Mouse (Mus musculus): ENCODE data around the gene Eral1. TPM values are rescaled to one million over a fixed set of nuclear protein-coding genes. Genes with fewer than 3 reads are reported as not detected.

Eral1 gene
- polyA plus RNA-seq (2015; fragmentation: Nextera tagmentation; extraction: Ambion mirVana), result 35.0 and 35.1 TPM in 2 replicates

GRCm38 (mm10) chr11:78079961-78080921, at the start of gene Eral1:
Gene Eral1, minus strand, starts transcription at chr11:78080383.
- Histone ChIP-seq H3K4me2 (ENCODE audit: low read depth, low read length) (peak within 1 kb of the TSS; percentile 75), H3K4me3 (ENCODE audit: low read length) (peak within 1 kb of the TSS; percentile 90), H3K9ac (ENCODE audit: low read length) (peak within 1 kb of the TSS; percentile 85), H3K36me3 (ENCODE audit: control insufficient read depth, insufficient read depth, low read length) (peaks cover 5% of the 10 kb centered on the region; the same call in 1 of the 2 replicates), H3K9me3 (ENCODE audit: control insufficient read depth, low read length) (no peaks in the 10 kb centered on the region), H3K27me3 (ENCODE audit: control insufficient read depth, insufficient read depth, low read depth, low read length) (no peaks in the 10 kb centered on the region), H3K27ac (ENCODE audit: low read length) (peak within 1 kb of the TSS; percentile 51), H3K4me1 (replicated peaks; ENCODE audit: control insufficient read depth, insufficient read depth, low read length) (peaks cover 13% of the 10 kb centered on the region)
- ATAC-seq (ENCODE audit: low read depth), result peak; percentile 97
- under 1% methylated on average over 42 of the region's 42 CpGs for WGBS

DNA sequence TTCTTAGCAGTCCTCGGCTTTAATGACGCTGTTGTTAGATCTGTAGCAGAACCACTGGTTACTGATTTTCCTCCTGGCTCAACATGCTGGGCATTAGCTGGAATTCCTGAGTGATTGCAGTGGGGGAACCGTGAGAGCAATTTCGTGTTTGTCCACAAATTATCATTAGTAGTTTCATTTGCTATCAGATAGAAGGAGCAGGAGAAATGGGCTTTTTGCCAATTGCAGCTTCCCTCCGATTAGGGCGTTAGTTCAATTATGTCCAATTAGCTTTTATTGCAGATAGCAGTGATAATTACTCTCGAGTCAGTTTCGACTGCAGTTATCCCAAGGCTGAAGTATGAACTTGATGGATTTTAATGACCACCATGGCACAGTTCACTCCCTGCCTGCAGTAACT, 49.3 kb upstream of the Eral1 start:
- Histone ChIP-seq H3K4me1 (replicated peaks; ENCODE audit: control insufficient read depth, insufficient read depth, low read length) (peaks cover 5% of the 10 kb centered on the region; the same call in 1 of the 2 replicates), H3K36me3 (ENCODE audit: control insufficient read depth, insufficient read depth, low read length) (no peaks in the 10 kb centered on the region), H3K4me2 (ENCODE audit: low read depth, low read length) (no peak overlapping the region), H3K27ac (ENCODE audit: low read length) (no peak overlapping the region), H3K4me3 (ENCODE audit: low read length) (no peak overlapping the region), H3K9me3 (ENCODE audit: control insufficient read depth, low read length) (no peaks in the 10 kb centered on the region), H3K9ac (ENCODE audit: low read length) (no peak overlapping the region), H3K27me3 (ENCODE audit: control insufficient read depth, insufficient read depth, low read depth, low read length) (no peaks in the 10 kb centered on the region)
- WGBS, result 76% methylated on average over 8 of the region's 8 CpGs
- ATAC-seq (ENCODE audit: low read depth), result no peak

DNA sequence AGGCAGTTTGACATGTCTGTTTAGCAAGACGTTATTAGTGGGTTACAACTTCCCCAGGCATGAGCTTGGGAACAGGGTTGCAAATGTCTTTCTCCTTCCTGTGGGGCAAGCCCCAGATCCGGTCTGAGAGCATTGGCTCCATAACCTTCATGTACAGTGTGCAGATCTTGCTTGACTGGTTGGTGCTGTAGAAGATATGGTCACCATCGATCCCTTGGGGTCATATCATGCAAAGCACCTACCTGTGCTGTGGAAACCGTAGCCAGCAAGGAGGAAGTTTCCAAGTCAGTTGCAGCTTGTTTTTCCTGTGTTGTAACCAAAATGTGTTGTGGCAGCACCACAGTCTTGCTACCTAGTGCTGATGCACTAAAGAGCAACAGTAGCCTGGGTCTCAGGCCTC, 46.6 kb upstream of the Eral1 start:
- Histone ChIP-seq H3K27ac (ENCODE audit: low read length) (no peak overlapping the region), H3K27me3 (ENCODE audit: control insufficient read depth, insufficient read depth, low read depth, low read length) (no peaks in the 10 kb centered on the region), H3K36me3 (ENCODE audit: control insufficient read depth, insufficient read depth, low read length) (no peaks in the 10 kb centered on the region), H3K9me3 (ENCODE audit: control insufficient read depth, low read length) (no peaks in the 10 kb centered on the region), H3K9ac (ENCODE audit: low read length) (no peak overlapping the region), H3K4me2 (ENCODE audit: low read depth, low read length) (no peak overlapping the region), H3K4me3 (ENCODE audit: low read length) (no peak overlapping the region), H3K4me1 (replicated peaks; ENCODE audit: control insufficient read depth, insufficient read depth, low read length) (no peaks in the 10 kb centered on the region)
- WGBS, result 68% methylated on average over 4 of the region's 4 CpGs
- ATAC-seq (ENCODE audit: low read depth), result no peak

DNA sequence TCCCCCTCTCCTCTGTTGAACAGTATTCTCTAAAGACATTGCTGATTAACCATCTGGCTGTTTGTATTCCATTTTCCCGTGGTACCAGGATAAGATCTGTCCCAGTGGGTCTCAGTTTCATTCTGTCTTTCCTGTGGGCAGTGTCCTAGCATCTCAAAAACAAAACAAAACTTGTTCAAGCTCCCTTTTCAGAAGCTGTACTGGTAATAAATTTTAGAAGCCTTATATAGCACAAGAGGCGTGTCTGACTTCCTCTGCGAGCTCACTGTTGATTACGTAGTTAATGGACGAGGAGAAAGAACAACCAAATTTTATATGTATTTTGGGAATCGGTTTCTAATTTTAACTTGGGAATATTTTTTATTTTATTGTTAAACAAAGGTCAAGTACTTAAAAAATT, 45.5 kb upstream of the Eral1 start:
- H3K4me3 ChIP-seq (ENCODE audit: low read length), result no peak overlapping the region
- no peak overlapping the region for H3K4me2 ChIP-seq (ENCODE audit: low read depth, low read length)
- no peaks in the 10 kb centered on the region for H3K9me3 ChIP-seq (ENCODE audit: control insufficient read depth, low read length)
- H3K4me1 ChIP-seq (replicated peaks; ENCODE audit: control insufficient read depth, insufficient read depth, low read length), result peaks cover 5% of the 10 kb centered on the region
- no peak overlapping the region for H3K9ac ChIP-seq (ENCODE audit: low read length)
- 64% methylated on average over 6 of the region's 6 CpGs for WGBS
- no peaks in the 10 kb centered on the region for H3K27me3 ChIP-seq (ENCODE audit: control insufficient read depth, insufficient read depth, low read depth, low read length)
- no peaks in the 10 kb centered on the region for H3K36me3 ChIP-seq (ENCODE audit: control insufficient read depth, insufficient read depth, low read length)
- no peak overlapping the region for H3K27ac ChIP-seq (ENCODE audit: low read length)
- ATAC-seq (ENCODE audit: low read depth), result no peak

DNA sequence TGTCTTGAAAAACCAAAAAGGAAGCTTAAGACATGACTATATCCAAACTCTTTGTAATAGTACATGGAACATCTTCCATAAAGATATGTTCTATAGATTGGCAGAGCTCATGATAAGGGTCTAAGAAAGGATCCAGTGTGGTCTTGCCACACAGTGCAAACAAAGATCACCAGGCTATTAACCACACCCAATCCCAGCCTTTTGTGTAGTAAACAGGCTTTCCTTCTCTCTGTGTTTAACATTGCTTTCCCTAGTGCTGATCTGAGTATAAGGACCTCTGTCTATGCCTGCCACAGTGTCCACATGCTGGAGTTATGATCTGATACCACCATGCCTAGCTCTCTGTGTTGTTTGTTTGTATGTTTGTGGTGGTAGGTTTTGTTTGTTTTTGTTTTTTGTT, 43.6 kb upstream of the Eral1 start:
- peaks cover 10% of the 10 kb centered on the region for H3K4me1 ChIP-seq (replicated peaks; ENCODE audit: control insufficient read depth, insufficient read depth, low read length)
- no peaks in the 10 kb centered on the region for H3K36me3 ChIP-seq (ENCODE audit: control insufficient read depth, insufficient read depth, low read length)
- no peak overlapping the region for H3K4me3 ChIP-seq (ENCODE audit: low read length)
- H3K9ac ChIP-seq (ENCODE audit: low read length), result no peak overlapping the region
- H3K4me2 ChIP-seq (ENCODE audit: low read depth, low read length), result no peak overlapping the region
- no peak overlapping the region for H3K27ac ChIP-seq (ENCODE audit: low read length)
- no peak for ATAC-seq (ENCODE audit: low read depth)
- H3K27me3 ChIP-seq (ENCODE audit: control insufficient read depth, insufficient read depth, low read depth, low read length), result no peaks in the 10 kb centered on the region
- no peaks in the 10 kb centered on the region for H3K9me3 ChIP-seq (ENCODE audit: control insufficient read depth, low read length)

- Histone ChIP-seq H3K4me2 (ENCODE audit: low read depth, low read length) (no peak overlapping the region), H3K4me3 (ENCODE audit: low read length) (no peak overlapping the region), H3K9ac (ENCODE audit: low read length) (no peak overlapping the region), H3K36me3 (ENCODE audit: control insufficient read depth, insufficient read depth, low read length) (no peaks in the 10 kb centered on the region), H3K27me3 (ENCODE audit: control insufficient read depth, insufficient read depth, low read depth, low read length) (no peaks in the 10 kb centered on the region), H3K27ac (ENCODE audit: low read length) (no peak overlapping the region), H3K9me3 (ENCODE audit: control insufficient read depth, low read length) (no peaks in the 10 kb centered on the region), H3K4me1 (replicated peaks; ENCODE audit: control insufficient read depth, insufficient read depth, low read length) (peaks cover 10% of the 10 kb centered on the region)
- 77% methylated on average over 4 of the region's 4 CpGs for WGBS
- ATAC-seq (ENCODE audit: low read depth), result no peak
Measured at GRCm38 (mm10) chr11:78122815-78123214, 42.6 kb upstream of the Eral1 start.

GRCm38 (mm10) chr11:78121176-78121575, 41.0 kb upstream of the Eral1 start:
- no peak overlapping the region for H3K9ac ChIP-seq (ENCODE audit: low read length)
- H3K9me3 ChIP-seq (ENCODE audit: control insufficient read depth, low read length), result no peaks in the 10 kb centered on the region
- H3K4me3 ChIP-seq (ENCODE audit: low read length), result no peak overlapping the region
- peak; percentile 34; the same call in 1 of the 2 replicates for ATAC-seq (ENCODE audit: low read depth)
- peaks cover 11% of the 10 kb centered on the region for H3K4me1 ChIP-seq (replicated peaks; ENCODE audit: control insufficient read depth, insufficient read depth, low read length)
- no peak overlapping the region for H3K4me2 ChIP-seq (ENCODE audit: low read depth, low read length)
- WGBS, result 38% methylated on average over 5 of the region's 5 CpGs
- H3K27ac ChIP-seq (ENCODE audit: low read length), result no peak overlapping the region
- no peaks in the 10 kb centered on the region for H3K36me3 ChIP-seq (ENCODE audit: control insufficient read depth, insufficient read depth, low read length)
- no peaks in the 10 kb centered on the region for H3K27me3 ChIP-seq (ENCODE audit: control insufficient read depth, insufficient read depth, low read depth, low read length)

DNA sequence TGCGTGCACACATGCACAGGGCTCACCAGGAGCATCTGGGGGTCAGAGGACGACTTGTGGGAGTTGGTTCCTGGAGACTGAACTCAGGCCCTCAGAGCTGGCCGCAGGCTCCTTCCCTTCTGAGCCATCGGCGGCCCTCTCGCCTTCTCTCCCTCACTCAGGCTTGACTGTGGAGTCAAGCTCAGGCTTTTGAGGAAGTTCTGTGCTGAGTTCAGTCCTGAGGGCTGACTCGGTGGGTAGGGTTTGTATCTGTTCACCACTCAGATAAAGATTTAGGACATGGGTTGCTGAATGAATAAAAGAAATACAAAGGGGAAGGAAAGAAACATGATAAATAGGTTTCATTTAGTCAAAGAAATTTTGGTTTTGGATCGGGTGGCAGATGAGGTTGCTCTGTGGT, 39.7 kb upstream of the Eral1 start:
- no peak for ATAC-seq (ENCODE audit: low read depth)
- Histone ChIP-seq H3K4me3 (ENCODE audit: low read length) (no peak overlapping the region), H3K4me2 (ENCODE audit: low read depth, low read length) (no peak overlapping the region), H3K36me3 (ENCODE audit: control insufficient read depth, insufficient read depth, low read length) (no peaks in the 10 kb centered on the region), H3K4me1 (replicated peaks; ENCODE audit: control insufficient read depth, insufficient read depth, low read length) (peaks cover 16% of the 10 kb centered on the region), H3K27me3 (ENCODE audit: control insufficient read depth, insufficient read depth, low read depth, low read length) (no peaks in the 10 kb centered on the region), H3K9me3 (ENCODE audit: control insufficient read depth, low read length) (no peaks in the 10 kb centered on the region), H3K9ac (ENCODE audit: low read length) (no peak overlapping the region), H3K27ac (ENCODE audit: low read length) (no peak overlapping the region)
- 68% methylated on average over 8 of the region's 8 CpGs for WGBS

GRCm38 (mm10) chr11:78118467-78118866, 38.3 kb upstream of the Eral1 start:
- ATAC-seq (ENCODE audit: low read depth), result no peak

More at GRCm38 (mm10) chr11:78118467-78118866, 38.3 kb upstream of the Eral1 start:
- no peak overlapping the region for H3K4me3 ChIP-seq (ENCODE audit: low read length)
- no peak overlapping the region for H3K9ac ChIP-seq (ENCODE audit: low read length)
- no peaks in the 10 kb centered on the region for H3K9me3 ChIP-seq (ENCODE audit: control insufficient read depth, low read length)
- no peaks in the 10 kb centered on the region for H3K36me3 ChIP-seq (ENCODE audit: control insufficient read depth, insufficient read depth, low read length)
- H3K27me3 ChIP-seq (ENCODE audit: control insufficient read depth, insufficient read depth, low read depth, low read length), result no peaks in the 10 kb centered on the region
- H3K4me2 ChIP-seq (ENCODE audit: low read depth, low read length), result no peak overlapping the region
- H3K4me1 ChIP-seq (replicated peaks; ENCODE audit: control insufficient read depth, insufficient read depth, low read length), result peaks cover 23% of the 10 kb centered on the region
- no peak overlapping the region for H3K27ac ChIP-seq (ENCODE audit: low read length)
